Mouse (Mus musculus) bone marrow macrophage, adult 2 months (primary cell): Measurements from ENCODE around the gene Retreg3.

Source experiments
- CTCF ChIP-seq: IDR thresholded peaks from 2 replicates; pipeline ENCODE4 v1.5.1; 2012; ENCODE audit warnings: low read depth, mild to moderate bottlenecking, low read length, moderate library complexity
- POLR2A ChIP-seq: IDR thresholded peaks from 2 replicates; pipeline ENCODE4 v1.6.1; 2012; ENCODE audit warnings: mild to moderate bottlenecking, low read depth, low read length, borderline replicate concordance

- TF ChIP-seq POLR2A (no peak), CTCF (no peak)
Measured at GRCm38 (mm10) chr11:101051051-101051493, 68.6 kb downstream of the Retreg3 start.
